Mouse (Mus musculus) spleen, postnatal 10 days (tissue): ENCODE measurements at regions not wholly inside any gene's neighbourhood (a gene's known extent, or its start where the extent isn't known, plus 50 kb on each side); places are given as distances from the start of the nearest gene placed in this dataset.
"Not testable (repeated sequence)": the region's sequence is repeated elsewhere in the genome, so short reads cannot be mapped to it uniquely, and the experiment has no call there.

Experiments
- DNase-seq, 2 experiments: peaks; one replicate each; pipeline ENCODE4 v3.0.0; 2021 to 2022; ENCODE audit warnings: low spot score in 2 of 2

DNA sequence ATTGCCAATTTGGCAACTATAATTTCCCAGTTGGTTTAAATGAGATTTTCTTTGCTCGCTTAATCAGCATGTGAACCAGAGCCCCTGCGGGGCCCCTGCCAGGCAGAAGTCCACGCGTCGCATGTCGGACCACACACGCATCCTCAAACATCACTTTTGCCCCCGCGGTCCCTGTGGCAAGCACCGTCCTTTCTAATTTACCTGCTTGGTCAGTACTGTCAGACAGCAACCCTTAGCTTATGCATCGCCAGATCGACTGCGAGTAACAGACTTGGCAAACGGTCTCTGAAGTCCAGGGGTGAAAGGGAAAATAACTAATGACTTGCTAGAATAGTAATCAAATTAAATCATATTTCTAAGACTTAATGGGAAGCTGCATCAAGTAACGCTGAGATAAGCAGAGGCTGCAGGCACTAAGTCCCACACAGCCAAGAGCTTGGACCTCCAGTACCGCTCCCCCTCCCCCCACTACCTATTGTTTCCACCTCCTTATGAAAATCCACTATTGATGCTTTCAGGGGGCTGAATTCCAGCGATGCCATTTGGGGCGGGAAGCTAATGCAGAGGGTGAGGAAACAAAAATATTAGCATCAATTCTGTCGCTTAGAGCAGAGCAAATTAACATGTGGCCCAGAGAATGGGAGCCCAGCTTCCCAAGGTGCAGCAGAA lies 142.0 kb upstream of the Cntnap4 start:
- DNase-seq = no peak

DNA sequence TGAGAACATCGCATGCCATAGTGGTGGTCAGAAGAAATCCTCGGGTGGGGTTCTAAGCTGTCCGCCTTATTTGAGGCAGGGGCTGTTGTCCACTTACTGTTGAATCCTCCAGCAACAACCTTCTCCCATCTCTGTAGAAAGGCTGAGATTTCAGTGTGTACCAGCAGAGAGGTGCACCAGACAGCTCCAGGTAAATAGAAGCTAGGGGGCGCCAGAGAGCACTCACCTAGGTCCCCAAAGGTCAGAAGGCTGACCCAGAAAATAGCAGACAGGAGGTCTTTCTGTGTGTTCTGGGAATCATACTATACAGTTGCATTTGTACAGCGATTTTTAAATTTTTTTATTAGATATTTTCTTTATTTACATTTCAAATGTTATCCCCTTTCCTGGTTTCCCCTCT lies 157.9 kb upstream of the Cntnap4 start:
- DNase-seq = no peak

DNA sequence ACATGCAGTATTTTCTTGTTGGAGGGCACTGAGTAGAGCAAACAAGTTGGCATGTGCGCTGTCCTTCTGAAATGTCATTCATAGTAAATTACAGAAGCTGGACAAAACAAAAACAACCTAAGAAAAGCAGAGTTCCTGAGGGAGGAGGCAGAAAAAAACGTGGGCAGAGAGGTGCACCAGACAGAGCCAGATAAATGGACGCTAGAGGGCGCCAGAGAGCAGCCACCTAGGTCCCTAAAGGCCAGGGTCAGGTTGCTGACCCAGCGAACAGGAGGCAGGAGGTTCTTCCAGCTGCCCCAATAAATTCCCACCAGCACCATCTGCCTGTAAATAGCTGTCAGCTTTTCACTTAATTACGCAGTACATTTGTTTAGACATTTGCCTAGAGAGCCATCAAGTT lies 158.6 kb upstream of the Cntnap4 start:
- DNase-seq = peak in 1 of 2 experiments; percentile 19

DNA sequence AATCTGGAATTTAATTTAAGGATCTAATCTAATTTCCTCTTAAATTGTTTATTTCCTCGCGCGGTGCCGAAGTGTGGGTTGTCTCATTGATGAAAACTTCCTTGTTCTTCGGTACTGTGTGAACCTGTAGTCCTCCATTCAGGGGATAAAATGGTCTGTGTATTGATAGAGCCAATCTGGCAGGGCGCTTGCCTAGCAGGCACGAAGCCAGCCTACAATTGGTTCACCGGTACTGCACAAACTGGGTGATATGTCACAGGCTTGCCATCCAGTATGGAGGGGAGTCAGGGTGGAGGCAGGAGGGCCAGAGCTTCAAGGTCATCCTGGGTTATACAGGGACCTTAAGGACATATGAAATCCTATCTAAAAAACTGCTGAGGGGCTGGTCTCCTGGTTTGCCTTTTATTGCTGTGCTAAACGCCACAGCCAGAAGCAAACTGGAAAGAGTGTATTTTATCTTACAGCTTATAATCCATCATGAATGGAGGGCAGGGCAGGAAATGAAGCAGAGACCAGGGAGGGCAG lies 161.6 kb upstream of the Cntnap4 start:
- no peak for DNase-seq

DNA sequence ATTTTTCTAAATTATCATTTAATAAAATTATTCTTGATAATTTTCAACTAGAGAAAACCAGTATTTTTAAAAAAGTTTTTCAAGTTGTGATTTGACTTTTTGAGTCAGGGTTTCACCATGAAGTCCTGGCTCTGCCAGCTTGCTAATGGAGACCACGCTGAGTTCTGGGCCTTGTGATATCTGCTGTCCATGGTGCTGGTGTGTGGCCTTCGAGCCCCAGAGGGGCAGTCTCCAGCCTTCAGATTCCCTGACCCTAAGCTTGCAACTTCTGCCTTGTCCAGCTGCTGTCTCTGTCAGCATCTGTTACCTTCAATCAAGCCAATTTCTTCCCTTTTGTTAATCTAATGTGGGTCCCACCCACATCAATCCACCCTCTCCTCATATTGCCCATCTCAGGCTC lies 165.8 kb upstream of the Cntnap4 start:
- no peak for DNase-seq

DNA sequence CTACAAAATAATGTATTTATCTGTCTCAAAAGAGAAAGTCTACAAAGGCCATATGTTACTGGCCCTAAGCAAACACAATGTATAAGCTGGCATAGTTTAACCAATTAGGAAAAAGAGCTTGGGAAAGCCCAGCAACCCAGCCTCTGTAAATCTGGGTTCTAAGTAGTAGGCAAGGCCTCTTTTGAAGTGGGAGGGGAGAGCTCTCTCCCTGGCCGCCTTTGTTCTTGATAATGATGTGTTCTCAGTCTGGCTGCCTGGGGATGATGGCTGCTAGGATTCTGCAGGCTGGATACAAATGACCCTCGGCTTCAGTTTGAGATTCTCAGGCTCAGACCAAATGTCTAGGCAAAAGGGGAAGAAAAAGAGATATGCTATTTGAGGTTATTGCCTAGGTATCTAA lies 172.4 kb upstream of the Cntnap4 start:
- no peak for DNase-seq

DNA sequence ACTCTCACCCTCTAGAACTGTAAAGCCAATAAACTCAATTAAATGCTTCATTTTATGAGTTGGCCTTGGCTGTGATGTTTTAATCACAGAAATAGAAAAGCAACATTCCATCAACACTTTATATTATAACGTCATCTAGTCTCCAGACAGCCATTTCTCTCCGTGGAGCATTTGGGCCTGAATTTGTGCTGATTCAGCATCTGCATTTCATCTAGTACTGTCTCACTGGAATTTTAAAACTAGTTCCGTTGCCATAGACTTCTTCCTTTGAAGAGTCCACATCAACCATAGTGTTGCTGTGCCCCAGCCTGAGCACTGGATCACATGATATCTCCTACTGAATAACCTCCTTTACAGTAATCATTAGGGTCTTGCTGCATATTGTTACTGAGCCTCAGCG lies 179.7 kb upstream of the Cntnap4 start:
- DNase-seq = no peak

DNA sequence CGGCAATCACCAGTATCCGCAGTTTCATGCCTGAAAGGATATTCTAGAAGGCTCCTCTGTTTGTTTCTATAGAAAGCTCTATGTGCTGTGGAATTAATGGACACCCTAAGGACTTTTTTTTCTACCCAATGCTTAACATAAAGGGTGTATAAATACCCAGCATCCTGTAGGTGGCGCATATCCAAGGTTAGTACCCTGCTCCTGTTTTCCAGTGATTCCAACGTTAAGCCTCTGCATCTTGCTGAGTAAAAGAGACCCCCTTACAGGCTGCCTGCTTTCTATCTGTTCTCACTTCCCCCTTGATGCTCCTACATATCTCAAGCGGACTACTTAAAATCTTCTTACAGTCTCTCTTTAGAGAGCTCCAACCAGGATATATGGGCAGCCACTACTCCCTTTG lies 221.5 kb upstream of the Cntnap4 start:
- no peak for DNase-seq

DNA sequence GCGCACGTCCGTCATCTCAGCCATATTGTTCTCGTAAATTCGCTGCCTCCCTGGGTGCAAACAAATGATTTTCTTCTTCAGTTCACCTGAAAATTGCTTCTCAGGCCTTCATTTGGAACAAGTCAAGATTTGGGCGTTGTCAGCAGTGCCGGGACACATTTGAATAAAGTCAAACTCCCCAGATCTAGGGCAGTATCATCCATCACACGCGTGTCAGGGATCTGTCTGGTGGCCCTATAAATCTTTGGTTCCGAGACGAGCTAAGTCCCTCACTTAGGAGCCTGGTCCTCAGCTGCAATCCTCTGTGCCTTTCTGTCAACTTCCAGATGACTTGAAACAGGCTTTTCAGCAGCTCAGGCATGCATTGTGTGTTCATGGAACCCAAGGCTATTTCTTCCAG lies 236.7 kb upstream of the Cntnap4 start:
- DNase-seq = no peak

DNA sequence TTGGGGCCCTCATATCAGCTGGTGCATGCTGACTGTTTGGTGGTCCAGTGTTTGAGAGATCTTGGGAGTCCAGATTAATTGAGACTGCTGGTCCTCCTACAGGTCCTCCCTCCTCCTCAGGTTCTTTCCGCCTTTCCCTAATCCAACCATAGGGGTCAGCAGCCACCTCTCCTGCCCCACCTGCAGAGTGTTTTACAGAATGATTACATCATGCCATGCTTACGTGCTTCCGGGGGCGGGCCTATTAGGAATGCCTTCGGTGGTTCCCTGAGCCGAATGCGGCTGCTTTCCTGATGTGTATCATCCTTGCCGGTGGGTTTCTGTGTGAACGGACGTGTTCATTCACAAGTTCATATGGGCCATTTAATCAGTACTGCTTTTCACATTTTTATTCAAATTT lies 237.8 kb upstream of the Cntnap4 start:
- no peak for DNase-seq

DNA sequence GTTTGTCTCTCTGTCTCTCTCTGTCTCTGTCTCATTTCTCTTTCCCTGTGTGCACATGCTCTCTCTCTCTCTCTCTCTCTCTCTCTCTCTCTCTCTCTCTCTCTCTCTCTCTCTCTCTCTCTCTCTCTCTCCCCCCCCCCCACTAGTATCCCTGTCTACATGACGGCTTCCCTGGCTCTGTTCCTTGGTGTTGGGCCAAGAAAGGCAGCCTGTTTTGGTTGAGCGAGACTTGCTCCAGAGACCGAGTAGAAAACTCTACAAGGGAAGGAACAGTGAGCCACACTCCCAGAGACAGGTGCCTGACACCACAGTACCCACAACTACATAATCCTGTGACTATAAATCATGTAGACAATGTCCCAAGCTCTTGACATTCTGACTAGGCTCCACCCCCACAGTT lies 260.0 kb upstream of the Cntnap4 start:
- no peak for DNase-seq

DNA sequence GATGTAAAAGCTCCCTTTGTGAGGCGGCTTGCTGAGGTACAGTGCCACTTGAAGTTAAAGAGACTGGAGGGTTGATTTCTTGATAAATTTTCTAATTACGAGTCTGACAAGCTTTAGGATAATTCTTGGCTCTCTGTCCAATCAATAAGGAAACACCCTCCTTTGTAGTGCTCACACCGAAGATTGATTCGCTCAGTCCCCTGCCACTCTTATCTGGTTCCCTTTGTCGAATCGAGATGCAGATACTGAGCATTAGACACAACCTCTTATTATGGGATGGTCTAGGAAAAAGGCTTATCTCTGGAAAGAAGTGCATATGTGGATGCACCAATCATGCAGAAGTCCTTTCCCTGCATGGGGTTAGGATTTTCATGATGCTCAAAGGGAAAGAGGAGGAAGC lies 261.5 kb upstream of the Cntnap4 start:
- no peak for DNase-seq

DNA sequence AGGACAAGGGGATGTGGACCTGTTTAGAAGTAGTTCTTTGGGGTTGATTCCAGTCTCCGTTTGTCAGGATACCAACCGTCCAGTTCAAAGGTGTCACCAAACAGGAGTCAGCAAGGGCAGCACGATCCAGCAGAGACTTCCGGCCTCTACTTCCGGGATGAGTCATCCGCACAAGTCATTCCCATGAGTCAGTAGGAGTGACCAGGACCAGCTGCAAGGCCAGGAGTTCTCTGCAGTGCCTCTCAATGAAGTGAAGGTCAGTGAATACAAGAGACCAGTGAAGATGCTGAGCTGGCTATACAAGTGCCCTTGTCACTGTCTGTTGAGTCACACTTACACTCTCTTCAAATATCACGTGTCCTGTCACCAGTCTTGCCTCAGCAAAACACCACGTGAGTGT lies 272.8 kb upstream of the Cntnap4 start:
- DNase-seq = no peak

DNA sequence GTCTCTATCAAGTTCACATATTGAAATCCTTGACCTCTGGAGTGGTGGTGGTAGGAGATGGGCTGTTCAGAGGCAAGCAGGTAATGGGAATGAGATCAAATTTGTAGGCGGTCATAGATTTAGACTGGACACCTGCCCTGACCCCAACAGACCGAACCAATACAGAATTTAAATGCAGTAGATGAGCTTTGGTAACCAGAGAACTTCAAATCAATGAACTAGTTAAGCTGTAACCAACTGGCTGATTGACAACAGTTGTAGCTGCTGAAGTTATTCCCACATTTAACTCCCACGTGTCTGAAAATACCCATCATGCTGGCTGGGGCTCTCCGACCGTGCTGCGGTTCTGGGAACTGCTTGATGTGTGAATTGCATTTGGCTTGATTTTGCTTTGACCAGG lies 268.5 kb upstream of the Gm6793 start:
- no peak for DNase-seq

DNA sequence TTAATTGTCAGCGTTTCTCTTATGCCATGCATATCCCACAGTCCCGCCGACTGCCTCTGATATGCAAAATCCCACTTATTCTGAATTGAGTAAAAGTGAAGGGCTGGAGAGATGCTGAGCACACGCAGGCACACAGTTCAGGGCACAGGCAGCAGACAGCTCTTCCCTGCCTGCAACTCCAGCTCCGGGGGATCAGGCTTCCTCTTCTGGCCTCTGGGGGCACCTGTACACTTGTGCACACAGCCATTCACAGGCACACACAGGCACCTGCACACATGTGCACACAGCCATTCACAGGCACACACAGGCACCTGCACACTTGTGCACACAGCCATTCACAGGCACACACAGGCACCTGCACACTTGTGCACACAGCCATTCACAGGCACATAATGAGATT lies 254.8 kb upstream of the Gm6793 start:
- DNase-seq = no peak

DNA sequence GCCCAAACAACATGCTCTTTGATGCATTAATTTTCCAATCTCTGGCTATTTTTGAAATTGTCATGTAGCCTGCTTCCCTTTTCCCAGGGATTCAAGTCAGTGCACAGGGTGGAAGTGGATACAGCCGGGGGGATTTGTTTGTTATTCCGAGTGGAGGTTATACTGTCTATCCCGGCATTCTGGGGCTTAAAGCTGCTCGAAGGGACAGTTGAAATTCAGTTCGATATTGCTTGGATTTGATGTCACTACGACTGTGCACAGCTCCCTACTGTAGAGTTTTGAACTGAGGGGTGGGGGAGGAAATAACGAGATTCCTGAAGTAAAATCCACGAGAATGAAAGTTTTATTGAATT lies 254.4 kb upstream of the Gm6793 start:
- DNase-seq = no peak

DNA sequence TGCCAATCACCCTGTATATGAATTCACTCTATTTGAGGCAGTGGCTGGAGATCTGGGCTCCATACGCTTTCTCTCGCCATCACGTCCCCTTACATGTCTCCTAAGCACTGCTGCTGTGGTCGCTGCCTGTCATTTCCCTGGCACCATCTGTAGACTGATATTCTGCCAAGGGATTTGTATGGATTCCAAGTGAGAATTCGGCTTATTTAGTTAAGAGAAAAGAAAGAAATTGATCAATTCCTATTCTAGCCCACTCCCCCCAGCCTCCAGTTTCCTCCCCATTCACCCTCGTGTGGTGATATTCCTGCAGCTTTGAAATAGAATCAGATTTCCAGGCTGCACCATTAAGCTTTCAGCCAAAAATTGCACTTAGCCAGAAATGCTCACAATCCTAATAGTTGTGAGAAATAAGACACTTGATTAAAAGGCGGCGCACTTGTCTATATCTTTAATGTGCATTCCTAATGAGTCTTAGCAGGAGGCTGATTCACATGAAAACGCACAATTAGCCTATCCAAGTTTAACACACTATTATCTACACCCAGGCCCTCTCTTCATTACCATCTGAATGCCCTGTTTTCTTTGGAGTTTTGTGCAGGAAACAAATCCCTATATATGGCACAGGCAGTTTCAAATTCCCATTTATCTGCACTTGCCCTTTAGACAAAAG lies 253.8 kb upstream of the Gm6793 start:
- no peak for DNase-seq

DNA sequence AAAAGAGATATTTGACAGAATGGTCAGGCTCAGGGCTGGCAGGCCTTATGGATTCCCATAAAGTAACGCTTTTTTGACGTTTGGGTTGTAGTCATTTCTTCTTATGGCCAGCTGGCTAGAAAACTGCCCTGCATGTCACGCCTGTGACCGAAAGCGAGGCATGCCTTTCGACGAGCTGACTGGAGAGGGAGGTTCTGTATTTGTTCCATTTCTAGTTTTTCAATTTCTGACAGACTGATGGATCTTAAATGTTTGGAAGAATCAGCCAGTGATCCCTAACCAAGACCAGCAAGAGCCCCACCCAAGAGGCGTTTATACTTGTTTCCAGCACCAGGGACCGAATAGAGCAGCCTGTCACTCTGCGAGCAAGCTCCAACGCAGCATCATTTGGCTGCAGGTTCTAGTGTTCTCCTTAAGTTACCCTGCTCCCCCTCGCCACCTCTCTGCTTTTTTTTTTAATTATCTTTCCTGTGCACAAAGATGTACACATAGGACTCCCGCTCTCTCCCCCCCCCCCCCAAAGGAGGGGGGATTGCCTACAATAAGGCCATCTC lies 243.2 kb upstream of the Gm6793 start:
- no peak for DNase-seq

DNA sequence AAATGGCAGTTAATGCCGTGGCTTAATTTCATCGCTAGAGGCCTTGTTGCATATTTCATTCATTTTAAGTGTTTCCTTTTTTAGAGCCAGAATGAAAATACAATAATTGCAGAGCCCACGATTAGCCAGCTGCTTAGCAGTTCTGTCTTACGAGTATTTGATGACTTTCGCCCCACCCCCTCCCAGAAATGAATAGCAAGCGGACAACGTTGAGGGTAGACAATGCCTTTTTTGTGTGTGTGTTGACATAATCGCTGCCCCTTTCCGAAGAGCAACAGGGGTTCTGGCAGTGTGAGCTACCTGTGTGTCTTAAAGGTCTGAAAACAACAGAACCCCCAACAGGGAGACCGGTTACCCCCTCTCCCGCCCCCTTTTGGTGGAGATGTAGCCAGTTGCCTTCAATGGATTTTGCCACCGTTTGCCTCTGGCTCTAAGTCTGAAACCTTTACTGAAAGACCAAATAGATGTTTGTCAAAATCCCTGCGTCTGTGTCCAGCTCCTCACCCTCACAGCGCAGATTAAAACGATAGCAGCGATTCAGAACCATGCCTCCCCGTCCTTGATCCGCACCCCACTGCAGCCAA lies 242.6 kb upstream of the Gm6793 start:
- DNase-seq = no peak

DNA sequence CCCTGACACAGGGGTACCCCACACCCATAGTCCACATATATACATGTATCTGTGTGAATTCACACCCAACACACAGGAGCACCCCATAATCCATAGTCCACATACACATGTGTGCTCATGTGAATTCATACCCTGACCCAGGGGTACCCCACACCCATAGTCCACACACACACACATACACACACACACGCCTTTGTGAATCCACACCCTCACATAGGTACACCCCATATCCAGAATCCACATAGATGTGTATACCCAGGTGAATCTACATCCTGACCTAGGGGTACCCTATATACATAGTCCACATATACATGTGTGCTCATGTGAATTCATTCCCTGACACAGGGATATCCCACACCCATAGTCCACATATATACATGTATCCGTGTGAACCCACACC lies 231.8 kb upstream of the Gm6793 start:
- DNase-seq = not testable (repeated sequence)

DNA sequence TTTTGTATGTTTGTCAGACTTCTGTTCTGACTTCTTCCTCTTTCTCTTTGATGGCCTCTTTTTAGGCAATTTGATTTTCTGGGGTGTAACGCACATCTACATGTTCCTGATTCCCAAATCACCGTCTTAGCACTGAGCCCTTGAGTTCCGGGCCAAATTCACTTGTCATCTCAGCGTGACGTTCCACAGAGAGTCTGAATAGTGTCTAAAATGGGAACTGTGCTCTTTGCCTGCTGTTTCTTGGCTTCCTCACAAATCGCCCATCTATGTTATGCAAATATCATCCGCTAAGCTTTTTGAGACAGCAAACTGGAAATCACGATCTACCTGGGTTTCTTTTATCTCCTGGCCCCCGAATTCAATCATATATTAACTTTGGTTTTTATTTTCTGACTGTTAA lies 223.8 kb upstream of the Gm6793 start:
- DNase-seq = no peak

DNA sequence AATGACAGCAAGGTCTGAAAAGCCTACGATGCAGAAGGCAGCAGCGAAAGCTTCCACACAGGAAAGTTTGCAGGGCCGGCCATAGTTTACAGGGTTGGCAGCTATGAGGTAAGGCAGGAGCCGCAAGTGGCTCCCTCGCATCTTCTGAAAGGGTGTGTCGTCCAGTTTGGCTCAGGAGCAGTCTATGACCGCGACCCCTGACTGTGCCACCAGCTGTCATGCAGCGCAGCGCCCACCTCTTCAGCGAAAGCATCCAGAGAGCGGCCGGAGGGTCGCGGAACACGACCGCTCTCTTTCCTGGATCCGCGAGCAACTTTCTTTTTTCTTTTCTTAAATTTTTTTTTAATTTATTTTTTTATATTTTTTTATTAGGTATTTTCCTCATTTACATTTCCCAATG lies 221.9 kb upstream of the Gm6793 start:
- DNase-seq = not testable (repeated sequence)

DNA sequence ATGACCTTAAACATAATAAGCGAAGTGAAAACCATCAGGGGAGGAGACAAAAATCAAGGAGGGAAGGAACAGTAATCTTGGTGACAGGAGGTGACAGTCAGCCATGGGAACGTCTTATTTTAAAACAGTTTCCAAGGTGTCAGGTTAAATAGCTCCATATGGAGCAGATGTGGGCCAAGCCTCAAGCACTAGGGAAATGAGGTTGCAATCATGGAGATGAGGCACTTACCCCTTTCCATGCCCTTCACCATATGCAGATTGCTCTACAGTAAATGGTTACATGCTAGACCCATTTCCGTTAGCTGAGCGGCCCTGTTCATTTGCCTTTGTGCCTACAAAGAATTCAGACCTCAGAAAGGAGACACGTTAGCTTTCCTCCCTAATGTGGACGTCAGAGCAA lies 204.8 kb upstream of the Gm6793 start:
- DNase-seq = no peak
